Mouse (Mus musculus) MEL-GATA-1-ER (cell line): ENCODE measurements around the gene Prdm2.

ENCODE experiments used
- DNase-seq: peaks from one replicate; pipeline ENCODE4 v3.0.0-alpha.2; 2012; ENCODE audit warnings: low read depth; ENCODE audit errors: extremely low read depth

The Prdm2 gene

GRCm38 (mm10) chr4:143212341-143213174, at the start of gene Prdm2:
TSS of gene Prdm2 (minus strand) at chr4:143212995.
- peak; percentile 16 for DNase-seq

- DNase-seq: no peak
Measured at GRCm38 (mm10) chr4:143259718-143260349, 47.0 kb upstream of the Prdm2 start.

GRCm38 (mm10) chr4:143258517-143258916, 45.7 kb upstream of the Prdm2 start:
- peak; percentile 71 for DNase-seq

- DNase-seq: peak; percentile 35
Measured at GRCm38 (mm10) chr4:143257971-143258370, 45.2 kb upstream of the Prdm2 start.

- no peak for DNase-seq
Measured at GRCm38 (mm10) chr4:143255541-143255940, 42.7 kb upstream of the Prdm2 start.

- no peak for DNase-seq
Measured at GRCm38 (mm10) chr4:143253356-143253755, 40.6 kb upstream of the Prdm2 start.

- DNase-seq: no peak
Measured at GRCm38 (mm10) chr4:143248050-143248449, 35.3 kb upstream of the Prdm2 start.

GRCm38 (mm10) chr4:143241294-143241693, 28.5 kb upstream of the Prdm2 start:
- no peak for DNase-seq

- DNase-seq: no peak
Measured at GRCm38 (mm10) chr4:143239615-143240201, 26.9 kb upstream of the Prdm2 start.

- no peak for DNase-seq
Measured at GRCm38 (mm10) chr4:143239117-143239516, 26.3 kb upstream of the Prdm2 start.

GRCm38 (mm10) chr4:143238241-143239031, 25.6 kb upstream of the Prdm2 start:
- no peak for DNase-seq

GRCm38 (mm10) chr4:143231790-143232422, 19.1 kb upstream of the Prdm2 start:
- no peak for DNase-seq

- no peak for DNase-seq
Measured at GRCm38 (mm10) chr4:143231110-143231509, 18.3 kb upstream of the Prdm2 start.

GRCm38 (mm10) chr4:143227976-143228375, 15.2 kb upstream of the Prdm2 start:
- no peak for DNase-seq

- DNase-seq: no peak
Measured at GRCm38 (mm10) chr4:143225886-143226285, 13.1 kb upstream of the Prdm2 start.

- DNase-seq: no peak
Measured at GRCm38 (mm10) chr4:143219316-143219751, 6.5 kb upstream of the Prdm2 start.

GRCm38 (mm10) chr4:143218858-143219257, 6.1 kb upstream of the Prdm2 start:
- no peak for DNase-seq

GRCm38 (mm10) chr4:143217189-143217588, 4.4 kb upstream of the Prdm2 start:
- DNase-seq: no peak

- no peak for DNase-seq
Measured at GRCm38 (mm10) chr4:143214221-143214797, 1.5 kb upstream of the Prdm2 start.

GRCm38 (mm10) chr4:143213571-143213970, 776 bp upstream of the Prdm2 start:
- DNase-seq: no peak

- no peak for DNase-seq
Measured at GRCm38 (mm10) chr4:143213175-143213479, 332 bp upstream of the Prdm2 start.
